Mouse (Mus musculus): ENCODE results near the gene Aph1a. TPM values are rescaled to one million over a fixed set of nuclear protein-coding genes. Genes with fewer than 3 reads are reported as not detected.

Aph1a gene
- polyA plus RNA-seq, 1 experiment from 2014 or later, result 30.1 TPM

DNA sequence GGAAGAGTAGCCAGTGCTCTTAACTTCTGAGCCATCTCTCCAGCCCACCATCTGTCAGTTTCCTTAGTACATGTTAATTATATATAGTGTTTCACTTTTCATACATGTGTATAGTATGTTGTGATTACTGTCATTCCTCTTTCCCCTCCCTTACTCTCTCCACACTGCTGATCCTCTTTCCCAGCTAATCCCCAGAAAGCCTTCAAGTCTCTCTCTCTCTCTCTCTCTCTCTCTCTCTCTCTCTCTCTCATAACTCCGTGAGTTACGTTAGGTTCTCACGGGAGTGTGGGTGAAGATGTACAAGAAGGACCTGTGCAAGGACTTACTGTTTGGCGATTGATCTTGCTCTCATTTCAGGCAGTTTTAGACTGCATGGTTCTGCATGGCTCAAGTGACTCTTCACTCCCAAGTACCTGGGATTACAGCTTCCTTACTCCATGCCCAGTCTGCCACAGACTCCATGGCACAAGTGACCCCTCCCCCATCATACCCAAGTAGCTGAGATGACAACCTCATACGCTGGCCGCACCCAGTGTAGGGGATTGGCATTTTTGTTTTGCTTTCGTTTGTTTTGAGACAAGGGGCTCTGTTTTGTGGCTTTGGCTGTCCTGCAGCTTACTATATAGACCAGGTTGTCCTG, 39.5 kb downstream of the Aph1a start:
- peaks cover 18% of the 10 kb centered on the region for H3K36me3 ChIP-seq (ENCODE audit: control insufficient read depth, insufficient read depth, low read length)
- ATAC-seq, result no peak
- H3K4me3 ChIP-seq (ENCODE audit: low read length), result no peak overlapping the region
- H3K9me3 ChIP-seq (ENCODE audit: control insufficient read depth, low read length), result no peaks in the 10 kb centered on the region
- no peak overlapping the region for H3K4me2 ChIP-seq (ENCODE audit: low read length)
- H3K4me1 ChIP-seq (ENCODE audit: control insufficient read depth, insufficient read depth, low read depth, low read length), result peaks cover 5% of the 10 kb centered on the region
- H3K27me3 ChIP-seq (replicated peaks; ENCODE audit: control insufficient read depth, insufficient read depth, low read length), result no peaks in the 10 kb centered on the region
- 91% methylated on average over 7 of the region's 7 CpGs for WGBS
- H3K9ac ChIP-seq (ENCODE audit: low read depth, low read length), result no peak overlapping the region
- no peak overlapping the region for H3K27ac ChIP-seq (ENCODE audit: low read depth, low read length)

DNA sequence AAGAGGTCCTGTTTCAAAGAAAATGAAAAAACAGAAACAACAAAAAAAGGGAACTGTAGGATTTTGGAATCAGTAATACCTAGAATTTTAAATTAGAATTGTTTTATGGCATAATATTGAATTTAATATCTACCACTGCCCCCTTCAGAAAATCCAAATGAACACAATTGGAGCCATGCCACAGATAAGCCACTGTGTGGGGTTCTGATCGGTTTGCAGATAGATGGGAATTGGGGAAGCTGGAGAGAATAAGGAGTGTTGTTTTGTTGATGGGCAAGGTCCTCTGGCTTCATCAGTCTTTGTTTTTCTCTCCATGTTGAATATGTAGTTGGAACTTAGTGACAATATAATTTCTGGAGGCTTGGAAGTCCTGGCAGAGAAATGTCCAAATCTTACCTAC, 40.7 kb downstream of the Aph1a start:
- WGBS, result 86% methylated on average over 1 of the region's 1 CpGs
- no peak overlapping the region for H3K4me3 ChIP-seq (ENCODE audit: low read length)
- no peak overlapping the region for H3K9ac ChIP-seq (ENCODE audit: low read depth, low read length)
- H3K4me2 ChIP-seq (ENCODE audit: low read length), result no peak overlapping the region
- H3K4me1 ChIP-seq (ENCODE audit: control insufficient read depth, insufficient read depth, low read depth, low read length), result peaks cover 5% of the 10 kb centered on the region
- H3K9me3 ChIP-seq (ENCODE audit: control insufficient read depth, low read length), result no peaks in the 10 kb centered on the region
- no peak overlapping the region for H3K27ac ChIP-seq (ENCODE audit: low read depth, low read length)
- H3K36me3 ChIP-seq (ENCODE audit: control insufficient read depth, insufficient read depth, low read length), result peaks cover 26% of the 10 kb centered on the region
- no peak for ATAC-seq
- no peaks in the 10 kb centered on the region for H3K27me3 ChIP-seq (replicated peaks; ENCODE audit: control insufficient read depth, insufficient read depth, low read length)

DNA sequence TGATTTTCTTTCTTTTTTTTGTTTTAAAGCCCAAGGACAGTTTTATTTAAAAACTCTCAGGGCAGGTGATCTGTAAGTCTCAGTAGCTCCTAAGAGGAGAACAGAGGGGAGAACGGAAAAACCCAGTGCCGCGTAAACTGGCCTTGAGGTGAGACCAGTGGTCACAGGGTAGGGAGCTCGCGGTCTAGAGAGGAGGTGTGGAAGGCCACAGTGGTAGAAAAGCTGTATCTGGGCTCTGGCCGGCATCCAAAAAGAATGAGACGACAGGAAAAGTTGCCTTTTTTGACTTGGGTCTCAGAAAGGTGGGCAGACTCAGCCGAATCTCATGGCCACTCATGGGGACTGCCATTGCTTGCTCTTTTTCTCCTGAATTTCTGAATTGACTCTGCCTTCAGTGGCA, 44.4 kb downstream of the Aph1a start:
- H3K27me3 ChIP-seq (replicated peaks; ENCODE audit: control insufficient read depth, insufficient read depth, low read length), result no peaks in the 10 kb centered on the region
- peaks cover 33% of the 10 kb centered on the region for H3K36me3 ChIP-seq (ENCODE audit: control insufficient read depth, insufficient read depth, low read length)
- 98% methylated on average over 8 of the region's 8 CpGs for WGBS
- no peak overlapping the region for H3K27ac ChIP-seq (ENCODE audit: low read depth, low read length)
- no peak overlapping the region for H3K4me3 ChIP-seq (ENCODE audit: low read length)
- H3K4me1 ChIP-seq (ENCODE audit: control insufficient read depth, insufficient read depth, low read depth, low read length), result no peaks in the 10 kb centered on the region
- no peaks in the 10 kb centered on the region for H3K9me3 ChIP-seq (ENCODE audit: control insufficient read depth, low read length)
- H3K9ac ChIP-seq (ENCODE audit: low read depth, low read length), result no peak overlapping the region
- no peak overlapping the region for H3K4me2 ChIP-seq (ENCODE audit: low read length)
- no peak for ATAC-seq

DNA sequence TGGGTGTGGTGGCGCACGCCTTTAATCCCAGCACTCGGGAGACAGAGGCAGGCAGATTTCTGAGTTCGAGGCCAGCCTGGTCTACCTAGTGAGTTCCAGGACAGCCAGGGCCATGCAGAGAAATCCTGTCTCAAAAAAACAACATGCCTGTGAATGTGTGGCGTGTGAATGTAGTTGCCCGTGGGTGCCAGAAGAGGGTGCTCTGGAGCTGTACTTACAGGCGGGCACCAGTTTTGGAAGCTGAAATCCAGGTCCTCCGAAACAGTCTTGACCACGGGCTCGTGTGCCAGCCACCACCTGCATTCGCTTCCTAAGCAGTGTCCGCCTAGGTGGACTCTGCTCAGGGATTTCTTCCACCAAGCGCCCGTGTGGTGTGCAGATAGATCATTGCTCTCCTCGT, 45.1 kb downstream of the Aph1a start:
- Histone ChIP-seq H3K4me3 (ENCODE audit: low read length) (no peak overlapping the region), H3K27ac (ENCODE audit: low read depth, low read length) (no peak overlapping the region), H3K9ac (ENCODE audit: low read depth, low read length) (no peak overlapping the region), H3K36me3 (ENCODE audit: control insufficient read depth, insufficient read depth, low read length) (peaks cover 32% of the 10 kb centered on the region), H3K4me1 (ENCODE audit: control insufficient read depth, insufficient read depth, low read depth, low read length) (no peaks in the 10 kb centered on the region), H3K9me3 (ENCODE audit: control insufficient read depth, low read length) (no peaks in the 10 kb centered on the region), H3K4me2 (ENCODE audit: low read length) (no peak overlapping the region), H3K27me3 (replicated peaks; ENCODE audit: control insufficient read depth, insufficient read depth, low read length) (no peaks in the 10 kb centered on the region)
- ATAC-seq, result no peak
- 95% methylated on average over 15 of the region's 15 CpGs for WGBS

DNA sequence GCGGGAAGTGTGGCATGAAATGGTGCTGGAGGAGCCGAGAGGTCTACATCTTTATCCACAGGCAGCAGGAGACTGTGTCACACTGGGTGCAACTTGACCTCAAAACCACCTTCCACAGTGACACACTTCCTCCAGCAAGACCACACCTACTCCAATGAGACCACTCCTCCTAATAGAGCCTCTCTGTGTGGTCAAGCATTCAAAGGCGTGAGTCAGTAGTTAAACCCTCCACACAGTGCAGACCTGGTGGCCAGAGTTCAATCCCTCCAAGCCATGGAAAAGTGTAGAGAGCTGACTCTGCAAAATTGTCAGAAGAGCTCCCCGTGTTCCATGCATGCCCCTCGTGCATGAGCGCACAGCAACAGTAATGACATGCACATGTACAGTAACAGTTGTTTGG, 49.0 kb downstream of the Aph1a start:
- WGBS, result 71% methylated on average over 6 of the region's 6 CpGs
- H3K27me3 ChIP-seq (replicated peaks; ENCODE audit: control insufficient read depth, insufficient read depth, low read length), result no peaks in the 10 kb centered on the region
- no peak for ATAC-seq

DNA sequence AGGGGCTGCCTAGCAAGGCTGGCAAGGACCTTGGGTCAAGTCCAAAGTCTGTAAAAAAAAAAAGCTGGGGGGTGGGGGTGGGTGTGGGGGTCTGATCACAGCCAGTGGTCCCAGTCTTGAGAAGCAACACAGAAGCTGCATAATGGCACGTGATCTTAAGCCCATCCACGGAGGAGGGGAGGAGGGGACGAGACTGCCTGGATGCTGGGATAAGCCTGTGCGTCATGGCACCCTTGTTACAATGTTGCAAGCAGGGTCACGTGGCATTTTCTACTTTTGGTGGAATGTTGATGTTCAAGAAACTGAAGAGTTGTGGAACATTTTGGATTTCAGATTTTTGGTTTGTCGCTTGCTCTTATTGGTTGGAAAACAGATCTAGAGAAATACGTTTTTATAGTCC, 49.5 kb downstream of the Aph1a start:
- Histone ChIP-seq H3K4me1 (ENCODE audit: control insufficient read depth, insufficient read depth, low read depth, low read length) (no peaks in the 10 kb centered on the region), H3K27ac (ENCODE audit: low read depth, low read length) (no peak overlapping the region), H3K36me3 (ENCODE audit: control insufficient read depth, insufficient read depth, low read length) (peaks cover 19% of the 10 kb centered on the region), H3K27me3 (replicated peaks; ENCODE audit: control insufficient read depth, insufficient read depth, low read length) (no peaks in the 10 kb centered on the region), H3K9me3 (ENCODE audit: control insufficient read depth, low read length) (no peaks in the 10 kb centered on the region), H3K4me2 (ENCODE audit: low read length) (no peak overlapping the region), H3K4me3 (ENCODE audit: low read length) (no peak overlapping the region), H3K9ac (ENCODE audit: low read depth, low read length) (no peak overlapping the region)
- WGBS, result 92% methylated on average over 7 of the region's 7 CpGs
- ATAC-seq, result no peak

More for the DNA sequence above, 49.0 kb downstream of the Aph1a start:
- Histone ChIP-seq H3K4me1 (ENCODE audit: control insufficient read depth, insufficient read depth, low read depth, low read length) (no peaks in the 10 kb centered on the region), H3K9ac (ENCODE audit: low read depth, low read length) (no peak overlapping the region), H3K9me3 (ENCODE audit: control insufficient read depth, low read length) (no peaks in the 10 kb centered on the region), H3K36me3 (ENCODE audit: control insufficient read depth, insufficient read depth, low read length) (peaks cover 23% of the 10 kb centered on the region), H3K4me2 (ENCODE audit: low read length) (no peak overlapping the region), H3K27ac (ENCODE audit: low read depth, low read length) (no peak overlapping the region), H3K4me3 (ENCODE audit: low read length) (no peak overlapping the region)

DNA sequence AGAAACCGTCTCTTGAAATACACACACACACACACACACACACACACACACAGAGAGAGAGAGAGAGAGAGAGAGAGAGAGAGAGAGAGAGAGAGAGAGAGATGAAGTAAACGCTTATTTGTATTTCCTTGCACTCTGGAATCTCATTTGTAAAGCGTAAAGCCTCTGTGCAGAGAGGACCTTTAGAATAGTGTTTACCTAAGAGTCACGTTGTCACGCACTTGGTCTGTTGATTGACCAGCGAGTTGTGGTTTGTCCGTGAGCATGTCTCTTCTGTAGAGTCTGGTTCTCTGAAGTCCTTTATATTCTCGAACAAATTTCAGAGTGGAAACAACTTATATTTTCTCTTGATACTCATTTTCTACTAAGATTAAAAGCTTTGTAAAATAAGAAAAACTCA, 51.0 kb downstream of the Aph1a start:
- Histone ChIP-seq H3K27me3 (replicated peaks; ENCODE audit: control insufficient read depth, insufficient read depth, low read length) (no peaks in the 10 kb centered on the region), H3K4me2 (ENCODE audit: low read length) (no peak overlapping the region), H3K9me3 (ENCODE audit: control insufficient read depth, low read length) (no peaks in the 10 kb centered on the region), H3K36me3 (ENCODE audit: control insufficient read depth, insufficient read depth, low read length) (peaks cover 10% of the 10 kb centered on the region), H3K4me1 (ENCODE audit: control insufficient read depth, insufficient read depth, low read depth, low read length) (no peaks in the 10 kb centered on the region), H3K4me3 (ENCODE audit: low read length) (no peak overlapping the region), H3K9ac (ENCODE audit: low read depth, low read length) (no peak overlapping the region), H3K27ac (ENCODE audit: low read depth, low read length) (no peak overlapping the region)
- ATAC-seq, result no peak
- 94% methylated on average over 8 of the region's 8 CpGs for WGBS

DNA sequence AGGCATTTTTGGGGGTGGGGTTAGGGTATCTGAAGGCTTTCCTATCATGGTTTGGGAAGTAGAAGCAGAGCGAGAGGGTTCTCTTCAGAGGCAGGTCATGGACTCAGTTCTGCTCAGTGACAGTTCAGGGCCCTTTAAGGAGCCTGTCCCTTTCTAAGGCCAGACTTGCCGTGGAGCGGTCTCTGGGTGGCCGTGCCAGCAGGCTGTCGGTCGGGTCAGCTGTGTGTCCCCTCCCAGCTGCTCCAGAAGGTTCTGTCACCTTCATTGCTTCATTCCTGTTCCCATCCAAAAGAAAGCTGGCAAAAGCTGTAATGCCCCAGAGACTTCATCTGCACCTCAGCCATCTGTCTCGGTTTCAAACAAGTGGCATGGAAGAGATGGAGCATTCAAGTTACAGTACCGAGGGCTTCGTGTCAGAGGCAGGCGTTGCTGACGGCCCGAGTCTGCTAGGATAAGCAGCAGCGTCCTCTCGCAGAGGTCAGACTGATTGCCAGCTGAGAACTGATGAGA, 52.0 kb downstream of the Aph1a start:
- ATAC-seq, result no peak
- Histone ChIP-seq H3K9me3 (ENCODE audit: control insufficient read depth, low read length) (no peaks in the 10 kb centered on the region), H3K9ac (ENCODE audit: low read depth, low read length) (no peak overlapping the region), H3K27ac (ENCODE audit: low read depth, low read length) (no peak overlapping the region), H3K36me3 (ENCODE audit: control insufficient read depth, insufficient read depth, low read length) (peaks cover 6% of the 10 kb centered on the region), H3K4me3 (ENCODE audit: low read length) (no peak overlapping the region), H3K4me2 (ENCODE audit: low read length) (no peak overlapping the region), H3K4me1 (ENCODE audit: control insufficient read depth, insufficient read depth, low read depth, low read length) (no peaks in the 10 kb centered on the region), H3K27me3 (replicated peaks; ENCODE audit: control insufficient read depth, insufficient read depth, low read length) (no peaks in the 10 kb centered on the region)
- 65% methylated on average over 14 of the region's 14 CpGs for WGBS
